Mouse (Mus musculus) kidney, embryonic 14.5 days (tissue): ENCODE measurements around the gene Apex2. TPM values are rescaled to one million over a fixed set of nuclear protein-coding genes. Genes with fewer than 3 reads are reported as not detected.
A peak's percentile ranks its signal among the peaks of the same experiment; 100 is the strongest.
"Not testable (repeated sequence)": the region's sequence is repeated elsewhere in the genome, so short reads cannot be mapped to it uniquely, and the experiment has no call there.

Experiments
- ATAC-seq: fragments of 200-750 bp; cut with Nextera tagmentation; 2 replicates; pipeline ENCODE4 v1.8.0; 2017; ENCODE audit warnings: moderate number of reproducible peaks, mild to moderate bottlenecking, moderate TSS enrichment, moderate library complexity; ENCODE audit not compliant: low FRiP score, low TSS enrichment
- H3K27ac ChIP-seq: fragments of 300-500 bp; sonication (generic); 2 replicates; pipeline ENCODE4 v1.5.1; 2014; ENCODE audit warnings: low read depth, mild to moderate bottlenecking, low read length, moderate library complexity, mixed read lengths
- H3K27me3 ChIP-seq: fragments of 300-500 bp; sonication (generic); 2 replicates; pipeline ENCODE4 v1.6.1; 2014; ENCODE audit warnings: mild to moderate bottlenecking, low read length; ENCODE audit not compliant: control insufficient read depth, insufficient read depth
- H3K36me3 ChIP-seq: fragments of 300-500 bp; sonication (generic); 2 replicates; pipeline ENCODE4 v1.6.1; 2014; ENCODE audit warnings: low read length, mixed read lengths; ENCODE audit not compliant: control insufficient read depth, insufficient read depth
- H3K4me1 ChIP-seq: fragments of 300-500 bp; sonication (generic); 2 replicates; pipeline ENCODE4 v1.6.1; 2014; ENCODE audit warnings: low read length, mixed read lengths; ENCODE audit not compliant: control insufficient read depth, insufficient read depth
- H3K4me2 ChIP-seq: fragments of 300-500 bp; sonication (generic); replicated peaks from 2 replicates; pipeline ENCODE4 v1.6.1; 2014; ENCODE audit warnings: low read depth, mild to moderate bottlenecking, low read length
- H3K4me3 ChIP-seq: fragments of 300-500 bp; sonication (generic); 2 replicates; pipeline ENCODE4 v1.5.1; 2014; ENCODE audit warnings: mild to moderate bottlenecking, low read length
- H3K9ac ChIP-seq: fragments of 300-500 bp; sonication (generic); 2 replicates; pipeline ENCODE4 v1.6.1; 2014; ENCODE audit warnings: low read depth, mild to moderate bottlenecking, low read length, moderate library complexity
- H3K9me3 ChIP-seq: fragments of 300-500 bp; sonication (generic); 2 replicates; pipeline ENCODE4 v1.6.1; 2016; ENCODE audit warnings: low read length; ENCODE audit not compliant: control insufficient read depth
- WGBS: fragments of 180-500 bp; shearing (Covaris S2); extraction: QIAGEN DNeasy Blood & Tissue Kit; methylation state at CpG from one replicate; pipeline ENCODE4 v1.1.7; 2014; 5-methylcytosine and 5-hydroxymethylcytosine counted together
- polyA plus RNA-seq: library from polyadenylated mRNA; unstranded; fragments of >200 nt; fragmentation: Nextera tagmentation; extraction: Ambion mirVana; gene quantifications from 2 replicates; pipeline ENCODE4 v1.2.1, GENCODE M21; 2014

The Apex2 gene
- polyA plus RNA-seq, 1 experiment from 2014 or later, result 23.5 TPM

GRCm38 (mm10) chrX:150516015-150516414 is 73.7 kb downstream of the Apex2 start:
- no peak for ATAC-seq
- Histone ChIP-seq H3K36me3 (no peaks in the 10 kb centered on the region), H3K4me2 (no peak overlapping the region), H3K9ac (no peak overlapping the region), H3K9me3 (no peaks in the 10 kb centered on the region), H3K4me1 (no peaks in the 10 kb centered on the region), H3K27ac (no peak overlapping the region), H3K4me3 (no peak overlapping the region), H3K27me3 (no peaks in the 10 kb centered on the region)

GRCm38 (mm10) chrX:150514127-150514526 is 75.5 kb downstream of the Apex2 start:
- H3K4me2 ChIP-seq, result no peak overlapping the region
- no peaks in the 10 kb centered on the region for H3K9me3 ChIP-seq
- H3K9ac ChIP-seq, result no peak overlapping the region
- H3K27me3 ChIP-seq, result no peaks in the 10 kb centered on the region
- 94% methylated on average over 1 of the region's 1 CpGs for WGBS
- H3K36me3 ChIP-seq, result no peaks in the 10 kb centered on the region
- no peak overlapping the region for H3K27ac ChIP-seq
- no peak overlapping the region for H3K4me3 ChIP-seq
- ATAC-seq, result no peak
- no peaks in the 10 kb centered on the region for H3K4me1 ChIP-seq

DNA sequence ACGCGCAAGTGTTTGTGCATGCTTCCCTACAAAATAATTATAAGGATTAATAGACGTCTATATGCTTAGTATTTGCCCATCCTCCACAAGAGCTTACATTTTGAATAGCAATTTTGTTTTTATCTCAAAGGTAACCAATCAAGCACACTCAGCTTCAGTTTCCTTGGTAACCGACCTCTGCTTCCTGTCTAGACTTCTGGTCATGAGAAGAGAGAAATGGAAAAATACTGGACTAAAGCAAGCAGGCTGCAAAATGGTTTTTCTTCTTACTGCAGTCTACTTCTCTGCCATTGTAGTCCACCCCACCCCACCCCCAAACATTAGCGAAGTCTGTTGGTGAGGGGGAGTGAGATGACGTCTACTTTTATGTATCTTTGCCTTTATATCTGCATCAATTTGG is 78.4 kb downstream of the Apex2 start:
- 81% methylated on average over 6 of the region's 6 CpGs for WGBS
- H3K4me3 ChIP-seq, result no peak overlapping the region
- H3K27ac ChIP-seq, result no peak overlapping the region
- H3K36me3 ChIP-seq, result no peaks in the 10 kb centered on the region
- no peak overlapping the region for H3K9ac ChIP-seq
- H3K9me3 ChIP-seq, result no peaks in the 10 kb centered on the region
- no peak overlapping the region for H3K4me2 ChIP-seq
- H3K27me3 ChIP-seq, result no peaks in the 10 kb centered on the region
- no peaks in the 10 kb centered on the region for H3K4me1 ChIP-seq
- ATAC-seq, result no peak

DNA sequence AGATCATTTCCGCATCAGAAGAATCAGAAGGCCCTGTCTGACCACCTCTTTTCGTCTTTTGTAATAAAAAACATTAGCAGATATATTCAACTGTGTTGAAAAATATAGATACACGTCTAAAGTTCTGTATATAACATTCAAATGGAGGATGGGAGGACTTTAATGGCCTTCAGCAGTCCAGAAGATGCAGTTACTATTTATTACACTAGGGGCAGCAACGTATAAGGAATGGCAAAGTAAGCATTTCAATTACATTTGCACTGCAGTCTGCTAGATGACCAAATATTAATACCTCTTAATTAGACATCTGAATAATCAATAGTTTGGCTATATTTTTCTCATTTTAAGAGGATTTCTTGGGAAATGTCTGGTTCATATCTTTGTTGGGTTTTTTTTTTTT is 79.0 kb downstream of the Apex2 start:
- Histone ChIP-seq H3K4me3 (no peak overlapping the region), H3K9me3 (no peaks in the 10 kb centered on the region), H3K27me3 (no peaks in the 10 kb centered on the region), H3K4me1 (no peaks in the 10 kb centered on the region), H3K9ac (no peak overlapping the region), H3K27ac (no peak overlapping the region), H3K36me3 (no peaks in the 10 kb centered on the region), H3K4me2 (no peak overlapping the region)
- no peak for ATAC-seq
- 51% methylated on average over 4 of the region's 4 CpGs for WGBS

DNA sequence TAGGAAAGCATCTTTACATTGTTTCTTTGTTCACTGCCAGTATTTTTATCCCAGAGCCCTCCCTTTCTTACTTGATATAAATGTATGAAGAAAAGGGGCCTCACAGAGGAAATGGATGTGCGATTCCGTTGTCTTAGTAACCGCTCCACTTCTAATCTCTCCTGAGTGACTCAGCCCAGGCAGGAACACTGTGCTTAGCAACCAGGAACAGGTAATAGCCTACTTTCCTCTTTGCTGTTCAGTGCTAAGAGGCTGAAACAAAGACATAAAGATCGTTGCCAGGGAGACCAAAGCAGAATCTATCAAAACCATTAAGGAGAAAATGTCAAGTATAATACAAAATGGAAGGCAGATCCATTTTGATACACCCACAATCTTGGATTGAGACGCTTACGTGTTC is 81.0 kb downstream of the Apex2 start:
- Histone ChIP-seq H3K36me3 (no peaks in the 10 kb centered on the region), H3K9me3 (no peaks in the 10 kb centered on the region), H3K27ac (no peak overlapping the region), H3K4me1 (no peaks in the 10 kb centered on the region), H3K27me3 (no peaks in the 10 kb centered on the region), H3K9ac (no peak overlapping the region), H3K4me2 (no peak overlapping the region), H3K4me3 (no peak overlapping the region)
- no peak for ATAC-seq
- 85% methylated on average over 6 of the region's 6 CpGs for WGBS

DNA sequence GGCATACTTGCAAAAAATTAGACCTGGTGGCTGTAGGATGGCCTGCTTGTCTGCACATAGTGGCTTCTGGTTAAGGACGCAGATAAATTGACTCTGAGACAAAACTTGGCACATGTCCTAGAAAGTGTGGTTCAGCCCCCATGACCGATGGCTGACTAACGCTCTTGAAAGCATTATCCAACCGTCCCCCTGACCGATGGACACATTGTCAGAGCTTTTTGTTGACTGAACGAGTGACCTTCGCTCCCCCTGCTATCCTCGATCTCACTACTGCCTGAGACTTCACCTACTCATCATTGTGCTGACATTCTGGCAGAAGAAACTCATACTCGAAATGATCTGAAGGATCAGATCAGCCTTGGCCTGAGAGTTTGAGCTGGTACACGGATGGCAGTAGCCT is 101.9 kb downstream of the Apex2 start:
- H3K27ac ChIP-seq, H3K4me1 ChIP-seq, H3K9me3 ChIP-seq, H3K27me3 ChIP-seq, H3K4me2 ChIP-seq, H3K4me3 ChIP-seq, ATAC-seq, H3K9ac ChIP-seq, H3K36me3 ChIP-seq: not testable (repeated sequence)
- 56% methylated on average over 1 of the region's 10 CpGs for WGBS

- not testable (repeated sequence) for H3K4me2 ChIP-seq, H3K27ac ChIP-seq, H3K9me3 ChIP-seq, H3K9ac ChIP-seq, H3K4me1 ChIP-seq, H3K4me3 ChIP-seq, ATAC-seq, H3K27me3 ChIP-seq, H3K36me3 ChIP-seq
- 45% methylated on average over 4 of the region's 22 CpGs for WGBS
Measured at GRCm38 (mm10) chrX:150486314-150487030, 103.2 kb downstream of the Apex2 start.

DNA sequence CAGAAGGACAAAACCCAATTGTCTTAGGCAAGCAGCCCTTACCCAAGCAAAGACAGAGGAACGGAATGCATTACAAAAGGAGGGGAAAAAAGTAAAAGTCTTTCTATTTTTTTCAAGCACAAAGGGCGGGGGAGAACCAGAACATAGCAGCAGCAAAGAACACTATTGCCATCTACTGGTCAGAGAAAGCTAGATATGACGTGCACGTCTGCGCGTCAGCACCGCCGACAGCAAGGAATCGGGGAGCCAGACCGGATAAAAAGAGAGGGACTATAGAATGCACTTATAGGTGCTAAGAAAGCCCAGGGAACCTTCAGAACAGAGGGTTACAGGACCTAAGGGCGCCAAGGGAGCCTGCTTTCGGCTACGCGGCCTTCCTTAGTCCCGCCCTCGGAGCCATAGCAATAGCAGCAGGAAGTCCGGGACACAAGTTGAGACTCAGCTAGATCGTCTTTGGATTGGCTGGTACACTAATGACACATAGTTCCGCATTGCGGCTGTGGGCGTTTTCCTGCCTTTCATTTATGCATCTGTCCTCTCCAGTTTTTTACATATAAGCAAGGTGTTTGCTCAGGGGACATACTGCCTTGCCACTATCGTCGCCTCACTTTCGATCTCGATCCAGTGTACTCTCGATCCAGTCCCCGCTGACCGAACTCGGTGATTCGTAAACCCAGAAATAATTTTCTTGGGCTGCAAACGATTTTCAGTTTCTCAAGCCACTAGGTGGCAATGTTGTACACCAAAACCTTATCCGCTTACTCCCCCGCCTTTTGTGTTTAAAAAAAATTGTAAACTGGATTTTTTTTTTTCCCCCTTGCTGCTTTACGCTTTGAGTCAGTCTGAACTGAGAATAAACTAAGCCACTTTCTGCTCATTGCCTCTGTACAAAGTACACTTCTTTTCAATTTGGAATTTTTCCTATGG is 111.6 kb downstream of the Apex2 start:
- no peaks in the 10 kb centered on the region for H3K36me3 ChIP-seq
- no peaks in the 10 kb centered on the region for H3K9me3 ChIP-seq
- no peaks in the 10 kb centered on the region for H3K4me1 ChIP-seq
- peak overlapping the region; percentile 88 for H3K27ac ChIP-seq
- under 1% methylated on average over 34 of the region's 34 CpGs for WGBS
- H3K9ac ChIP-seq, result peak overlapping the region; percentile 44; the same call in 1 of the 2 replicates
- H3K4me2 ChIP-seq, result no peak overlapping the region; the same call in 1 of the 2 replicates
- no peaks in the 10 kb centered on the region for H3K27me3 ChIP-seq
- H3K4me3 ChIP-seq, result peak overlapping the region; percentile 45
- peak; percentile 97 for ATAC-seq

GRCm38 (mm10) chrX:150471416-150471815 is 118.3 kb downstream of the Apex2 start:
- no peaks in the 10 kb centered on the region for H3K9me3 ChIP-seq
- no peaks in the 10 kb centered on the region for H3K36me3 ChIP-seq
- no peaks in the 10 kb centered on the region for H3K4me1 ChIP-seq
- no peak overlapping the region for H3K4me2 ChIP-seq
- H3K27ac ChIP-seq, result no peak overlapping the region
- H3K4me3 ChIP-seq, result no peak overlapping the region
- no peak for ATAC-seq
- no peaks in the 10 kb centered on the region for H3K27me3 ChIP-seq
- no peak overlapping the region for H3K9ac ChIP-seq
- 96% methylated on average over 1 of the region's 1 CpGs for WGBS
